Mouse (Mus musculus) limb, embryonic 12.5 days (tissue): ENCODE data around the gene Mybbp1a. TPM values are rescaled to one million over a fixed set of nuclear protein-coding genes. Genes with fewer than 3 reads are reported as not detected.

Experiments used
- ATAC-seq: fragments of 200-750 bp; cut with Nextera tagmentation; 2 replicates; pipeline ENCODE4 v1.8.0; 2017; ENCODE audit warnings: low read depth, moderate TSS enrichment; ENCODE audit not compliant: insufficient number of reproducible peaks, insufficient read depth, low FRiP score, low TSS enrichment
- H3K27ac ChIP-seq: fragments of 300-500 bp; sonication (generic); 2 replicates; pipeline ENCODE4 v1.5.1; 2016; ENCODE audit warnings: mild to moderate bottlenecking, moderate library complexity
- H3K27me3 ChIP-seq: fragments of 300-500 bp; sonication (generic); 2 replicates; pipeline ENCODE4 v1.6.1; 2016; ENCODE audit warnings: mild to moderate bottlenecking, moderate library complexity
- H3K36me3 ChIP-seq: fragments of 300-500 bp; sonication (generic); 2 replicates; pipeline ENCODE4 v1.6.1; 2016; ENCODE audit warnings: mild to moderate bottlenecking, moderate library complexity
- H3K4me1 ChIP-seq: fragments of 300-500 bp; sonication (generic); replicated peaks from 2 replicates; pipeline ENCODE4 v1.6.1; 2016
- H3K4me2 ChIP-seq: fragments of 300-500 bp; sonication (generic); 2 replicates; pipeline ENCODE4 v1.6.1; 2016; ENCODE audit warnings: mild to moderate bottlenecking, moderate library complexity
- H3K4me3 ChIP-seq: fragments of 300-500 bp; sonication (generic); replicated peaks from 2 replicates; pipeline ENCODE4 v1.5.1; 2016; ENCODE audit warnings: mild to moderate bottlenecking
- H3K9ac ChIP-seq: fragments of 300-500 bp; sonication (generic); replicated peaks from 2 replicates; pipeline ENCODE4 v1.6.1; 2016; ENCODE audit warnings: mild to moderate bottlenecking, moderate library complexity
- H3K9me3 ChIP-seq: fragments of 300-500 bp; sonication (generic); 2 replicates; pipeline ENCODE4 v1.6.1; 2016; ENCODE audit warnings: mild to moderate bottlenecking, moderate library complexity
- WGBS: fragments of 180-500 bp; shearing (Covaris S2); methylation state at CpG from one replicate; pipeline ENCODE4 v1.1.7; 2016; 5-methylcytosine and 5-hydroxymethylcytosine counted together
- polyA plus RNA-seq: library from polyadenylated mRNA; unstranded; fragments of >200 nt; fragmentation: Nextera tagmentation; extraction: Ambion mirVana; gene quantifications from 2 replicates; pipeline ENCODE4 v1.2.1, GENCODE M21; 2016

Gene Mybbp1a
- polyA plus RNA-seq, 1 experiment from 2014 or later: 176 TPM

DNA sequence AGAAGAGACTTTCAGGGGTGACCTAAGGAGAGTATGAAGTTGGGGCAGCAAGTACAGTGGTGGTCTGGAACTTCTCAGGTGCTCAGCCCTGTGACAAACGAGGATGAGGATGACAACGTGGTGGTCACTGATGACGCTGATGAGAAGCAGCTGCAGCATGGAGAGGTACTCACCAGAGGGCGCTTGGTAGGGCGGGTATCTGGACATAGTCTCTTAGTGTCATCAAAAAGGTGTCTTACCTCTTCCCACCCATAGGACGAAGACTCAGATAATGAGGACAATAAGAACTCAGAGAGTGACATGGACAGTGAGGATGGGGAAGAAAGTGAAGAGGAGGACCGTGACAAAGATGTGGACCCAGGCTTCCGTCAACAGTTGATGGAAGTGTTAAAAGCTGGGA is 6.3 kb downstream of the Mybbp1a start:
- Histone ChIP-seq H3K4me2 (no peak overlapping the region), H3K36me3 (peaks cover 100% of the 10 kb centered on the region), H3K27me3 (no peaks in the 10 kb centered on the region), H3K9me3 (no peaks in the 10 kb centered on the region), H3K9ac (no peak overlapping the region), H3K4me3 (no peak overlapping the region), H3K27ac (no peak overlapping the region), H3K4me1 (peaks cover 2% of the 10 kb centered on the region)
- ATAC-seq: no peak
- WGBS: 88% methylated on average over 8 of the region's 8 CpGs

DNA sequence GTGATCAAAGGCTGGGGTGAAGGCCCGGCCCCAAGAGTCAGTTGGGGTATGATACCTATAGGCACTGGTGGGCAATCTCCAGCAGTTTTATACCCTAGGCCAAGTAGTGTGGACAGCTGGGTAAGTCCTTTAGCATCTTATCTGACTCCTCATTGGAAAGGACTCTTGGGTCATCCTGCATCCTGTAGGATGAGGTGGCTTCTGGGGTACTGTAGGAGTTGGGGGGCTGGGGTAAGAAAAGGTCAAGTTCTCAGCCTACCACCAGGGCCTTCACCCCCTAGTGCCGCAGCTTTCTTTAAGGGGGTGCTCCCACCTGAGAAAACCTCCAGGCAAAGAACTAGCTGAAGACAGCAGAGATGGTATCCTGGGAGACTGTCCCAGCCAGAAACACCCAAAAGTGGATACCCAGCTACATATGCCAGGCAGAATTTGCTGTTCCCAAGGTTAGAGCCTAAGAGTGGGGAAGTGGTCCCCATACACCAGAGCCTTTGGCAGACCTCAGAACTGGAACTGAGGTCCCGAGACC is 11.0 kb downstream of the Mybbp1a start:
- no peak overlapping the region for H3K27ac ChIP-seq
- H3K4me2 ChIP-seq: no peak overlapping the region
- WGBS: 84% methylated on average over 3 of the region's 3 CpGs
- H3K4me3 ChIP-seq: no peak overlapping the region
- no peak overlapping the region for H3K9ac ChIP-seq
- H3K4me1 ChIP-seq: no peaks in the 10 kb centered on the region
- no peak for ATAC-seq
- H3K27me3 ChIP-seq: no peaks in the 10 kb centered on the region
- H3K36me3 ChIP-seq: peaks cover 56% of the 10 kb centered on the region
- no peaks in the 10 kb centered on the region for H3K9me3 ChIP-seq

DNA sequence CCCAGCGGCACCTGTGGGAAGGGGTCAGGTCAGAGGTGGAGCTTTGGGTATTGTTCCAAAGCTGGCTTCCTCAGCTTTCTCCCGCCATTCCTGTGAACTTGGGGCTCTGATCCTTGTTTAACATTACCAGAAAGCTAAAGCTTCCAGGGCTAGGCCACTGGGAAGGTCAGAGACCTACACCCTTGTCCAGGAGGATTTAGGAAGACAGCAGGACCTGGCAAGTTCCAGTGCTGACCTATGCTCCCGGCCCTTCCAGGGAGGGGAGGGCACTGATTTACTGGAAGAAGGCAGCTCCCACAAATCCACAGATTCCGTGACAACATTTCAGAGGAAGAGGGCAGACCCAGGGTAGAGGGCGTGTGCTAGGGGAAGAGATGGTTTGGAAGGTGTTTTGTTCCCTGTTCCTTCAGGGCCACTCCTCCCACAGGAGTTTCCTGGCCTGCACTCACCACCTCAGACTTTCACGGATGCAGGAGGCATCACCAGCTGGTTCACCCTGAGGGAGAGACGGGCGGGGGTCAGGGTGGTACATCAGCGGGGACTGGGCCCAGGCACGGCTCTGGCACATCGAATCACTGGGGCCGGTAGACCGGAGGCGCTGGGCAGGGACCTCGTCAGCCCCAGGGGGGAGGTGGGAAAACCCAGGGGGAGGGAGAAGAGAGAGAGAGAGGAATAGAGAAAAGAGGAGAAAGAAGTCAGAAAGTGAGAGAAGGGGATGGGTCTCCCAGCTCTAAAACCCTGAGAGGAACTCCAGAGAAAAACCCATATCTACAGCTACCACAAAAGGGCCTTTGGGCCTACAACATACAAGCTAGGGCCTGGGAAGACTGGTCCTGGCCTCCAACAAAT is 12.2 kb downstream of the Mybbp1a start:
- ATAC-seq: no peak

DNA sequence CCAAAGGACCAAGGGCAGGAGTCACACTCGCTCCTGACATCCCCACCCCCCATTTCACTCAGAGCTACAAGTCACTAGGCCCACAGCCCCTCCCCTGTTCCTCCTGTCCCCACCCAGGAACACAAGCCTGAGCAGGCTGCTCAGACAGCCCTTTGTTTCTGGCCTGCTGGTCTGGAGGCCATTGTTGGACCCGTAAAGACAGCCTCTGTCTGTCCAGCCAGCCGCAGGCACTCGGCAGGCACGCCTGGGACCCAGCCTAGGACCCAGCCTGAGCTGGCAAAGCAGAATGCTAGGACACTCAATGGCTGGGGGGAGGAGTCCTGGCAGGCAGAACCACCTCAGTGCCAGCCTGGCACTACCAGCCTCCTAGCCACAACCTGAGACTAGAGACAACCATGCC is 14.5 kb downstream of the Mybbp1a start:
- WGBS: 66% methylated on average over 5 of the region's 5 CpGs
- ATAC-seq: no peak
- Histone ChIP-seq H3K27me3 (no peaks in the 10 kb centered on the region), H3K4me3 (no peak overlapping the region), H3K4me2 (no peak overlapping the region), H3K27ac (no peak overlapping the region), H3K4me1 (no peaks in the 10 kb centered on the region), H3K36me3 (peaks cover 22% of the 10 kb centered on the region), H3K9ac (no peak overlapping the region), H3K9me3 (no peaks in the 10 kb centered on the region)

More for the DNA sequence above, 12.2 kb downstream of the Mybbp1a start:
- Histone ChIP-seq H3K27me3 (no peaks in the 10 kb centered on the region), H3K9me3 (no peaks in the 10 kb centered on the region), H3K4me1 (no peaks in the 10 kb centered on the region), H3K4me2 (no peak overlapping the region), H3K9ac (no peak overlapping the region), H3K4me3 (no peak overlapping the region), H3K27ac (0 out of 2 replicates have a peak overlapping the region, but pooled peaks have one; percentile 7), H3K36me3 (peaks cover 45% of the 10 kb centered on the region)
- WGBS: 58% methylated on average over 15 of the region's 15 CpGs

DNA sequence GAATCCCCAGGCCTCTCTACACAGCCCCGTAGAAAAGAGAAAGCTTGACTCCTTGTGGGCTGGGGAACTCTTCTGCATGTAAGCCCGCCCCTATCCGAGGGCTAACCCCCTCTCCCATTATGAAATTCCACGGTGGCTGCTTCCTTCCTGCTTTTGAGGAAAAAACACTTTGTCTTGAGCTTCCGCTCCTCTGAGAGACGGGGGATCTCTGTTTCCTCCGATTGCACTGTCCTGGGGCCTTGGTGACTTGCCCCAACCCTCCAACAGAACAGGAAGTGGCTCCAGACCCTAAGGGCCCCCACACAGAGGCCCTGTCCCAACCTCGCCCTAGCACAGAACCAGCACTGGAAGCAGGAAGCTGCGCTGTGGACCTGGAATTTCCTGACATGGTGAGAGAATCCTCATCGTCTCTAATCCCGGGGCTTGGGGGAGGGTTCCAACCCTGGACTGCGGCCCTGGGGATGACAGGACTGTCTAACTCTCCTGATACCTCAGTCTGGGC is 16.9 kb downstream of the Mybbp1a start:
- Histone ChIP-seq H3K4me2 (no peak overlapping the region), H3K4me3 (no peak overlapping the region), H3K4me1 (no peaks in the 10 kb centered on the region), H3K27me3 (no peaks in the 10 kb centered on the region), H3K9me3 (no peaks in the 10 kb centered on the region), H3K27ac (no peak overlapping the region), H3K9ac (no peak overlapping the region), H3K36me3 (no peaks in the 10 kb centered on the region)
- WGBS: 70% methylated on average over 12 of the region's 12 CpGs
- ATAC-seq: no peak

DNA sequence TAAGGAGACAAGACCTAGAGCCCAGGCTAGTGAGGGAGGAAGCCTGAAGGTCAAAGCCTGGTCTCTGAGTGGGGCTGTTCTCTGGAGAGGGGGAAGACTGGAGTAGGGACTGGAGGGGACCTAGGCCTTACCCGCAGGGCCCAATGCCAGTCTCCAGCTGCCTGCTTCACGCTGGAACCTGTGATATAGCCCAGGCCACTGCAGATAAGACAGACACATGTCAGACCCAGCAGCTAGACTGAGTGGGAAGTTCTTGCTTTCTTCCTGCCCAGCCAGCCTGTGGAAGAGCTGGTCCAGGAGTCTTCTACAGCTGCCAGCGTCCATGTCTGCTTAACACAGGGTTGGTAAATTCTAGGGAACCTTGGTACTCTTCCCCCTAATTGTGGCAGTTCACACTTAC is 17.3 kb downstream of the Mybbp1a start:
- Histone ChIP-seq H3K27ac (no peak overlapping the region; the same call in 1 of the 2 replicates), H3K4me3 (no peak overlapping the region), H3K36me3 (no peaks in the 10 kb centered on the region), H3K9me3 (no peaks in the 10 kb centered on the region), H3K9ac (no peak overlapping the region), H3K4me1 (no peaks in the 10 kb centered on the region), H3K27me3 (no peaks in the 10 kb centered on the region), H3K4me2 (no peak overlapping the region)
- ATAC-seq: no peak
- WGBS: 84% methylated on average over 3 of the region's 3 CpGs

DNA sequence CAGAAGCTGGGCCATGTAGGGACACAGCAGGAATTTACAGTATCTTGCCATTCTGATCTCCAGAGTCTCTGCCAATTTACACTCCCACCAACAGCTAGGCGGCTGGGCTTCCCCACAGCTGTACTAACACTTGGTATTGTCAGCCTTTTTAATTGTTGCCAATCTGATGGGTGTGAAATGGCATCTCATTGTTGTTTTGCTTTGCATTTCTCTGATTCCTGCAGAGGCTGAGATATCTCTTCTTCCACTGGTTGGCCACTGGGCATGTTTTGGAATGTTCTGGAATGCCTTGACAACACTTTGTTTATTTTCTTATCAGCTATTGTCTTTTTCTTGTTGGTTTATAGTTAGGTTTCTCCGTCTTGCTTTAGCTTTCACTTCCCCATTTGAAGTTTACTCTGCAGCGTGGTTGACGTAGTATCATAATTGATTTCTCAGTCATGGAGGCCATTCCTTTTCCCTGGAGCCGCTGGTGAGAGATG is 20.4 kb downstream of the Mybbp1a start:
- no peak overlapping the region for H3K4me3 ChIP-seq

DNA sequence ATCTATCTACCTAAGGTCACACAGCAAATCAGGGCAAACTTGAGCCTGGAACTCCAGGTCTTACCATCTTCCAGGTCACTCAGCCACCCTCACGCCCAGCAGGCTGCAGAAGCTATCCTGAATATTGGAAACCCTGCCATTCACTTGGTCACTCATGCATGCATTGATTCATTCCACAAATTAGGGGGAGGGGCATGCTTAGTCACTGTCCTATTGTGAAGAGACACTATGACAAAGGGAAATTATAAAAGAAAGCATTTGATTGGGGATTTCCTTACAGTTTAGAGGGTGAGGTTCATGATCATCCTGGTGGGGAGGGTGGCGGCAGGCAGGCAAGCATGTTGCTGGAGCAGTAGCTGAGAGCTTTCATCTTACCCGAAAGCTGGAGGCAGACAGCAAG is 23.7 kb downstream of the Mybbp1a start:
- WGBS: 75% methylated on average over 3 of the region's 3 CpGs
- Histone ChIP-seq H3K4me3 (no peak overlapping the region), H3K27ac (no peak overlapping the region), H3K36me3 (no peaks in the 10 kb centered on the region), H3K4me2 (no peak overlapping the region), H3K27me3 (no peaks in the 10 kb centered on the region), H3K4me1 (peaks cover 11% of the 10 kb centered on the region), H3K9ac (no peak overlapping the region), H3K9me3 (no peaks in the 10 kb centered on the region)
- no peak for ATAC-seq

More for the DNA sequence above, 20.4 kb downstream of the Mybbp1a start:
- Histone ChIP-seq H3K4me1 (peaks cover 4% of the 10 kb centered on the region), H3K27ac (no peak overlapping the region), H3K27me3 (no peaks in the 10 kb centered on the region), H3K9me3 (no peaks in the 10 kb centered on the region), H3K9ac (no peak overlapping the region), H3K4me2 (no peak overlapping the region), H3K36me3 (no peaks in the 10 kb centered on the region)
- no peak for ATAC-seq
- 64% methylated on average over 5 of the region's 5 CpGs for WGBS

DNA sequence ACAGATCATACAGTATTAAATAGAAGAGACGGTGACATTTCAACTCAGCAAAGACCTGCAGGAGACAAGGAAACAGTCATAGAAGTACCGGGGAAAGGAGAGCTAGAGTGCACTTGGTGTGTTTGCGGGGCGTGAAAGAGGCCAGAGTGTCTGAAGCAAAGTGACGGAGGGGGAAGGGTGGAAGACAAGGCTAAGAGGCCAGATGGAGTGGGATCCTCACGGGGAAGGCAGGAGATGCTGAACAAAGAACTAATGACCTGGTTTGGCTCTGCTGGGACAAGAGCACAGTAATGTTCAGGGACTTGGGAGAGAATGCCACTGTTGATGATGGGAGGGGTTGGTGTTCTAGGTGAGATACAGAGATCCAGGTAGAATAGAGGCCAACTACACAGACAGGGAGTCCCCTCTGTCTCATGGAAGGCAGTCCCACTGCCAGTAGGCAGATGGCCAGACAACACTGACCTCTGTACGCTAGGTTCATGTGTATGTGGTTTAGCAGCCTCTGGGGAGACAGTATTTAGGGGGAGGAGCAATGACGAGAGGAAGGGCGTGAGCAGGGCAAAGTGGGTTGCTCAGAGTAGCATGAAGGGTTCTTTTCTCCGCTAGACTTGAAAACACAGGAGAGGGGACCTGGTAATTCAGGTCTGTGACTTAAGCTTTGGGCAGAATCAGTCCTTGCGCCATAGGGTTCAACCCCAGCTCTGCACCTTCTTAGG is 25.0 kb downstream of the Mybbp1a start:
- H3K4me3 ChIP-seq: no peak overlapping the region
- no peaks in the 10 kb centered on the region for H3K27me3 ChIP-seq
- 67% methylated on average over 11 of the region's 11 CpGs for WGBS
- H3K4me1 ChIP-seq: peaks cover 11% of the 10 kb centered on the region
- no peaks in the 10 kb centered on the region for H3K36me3 ChIP-seq
- no peak for ATAC-seq
- H3K4me2 ChIP-seq: no peak overlapping the region
- no peak overlapping the region for H3K9ac ChIP-seq
- no peak overlapping the region for H3K27ac ChIP-seq
- H3K9me3 ChIP-seq: no peaks in the 10 kb centered on the region

DNA sequence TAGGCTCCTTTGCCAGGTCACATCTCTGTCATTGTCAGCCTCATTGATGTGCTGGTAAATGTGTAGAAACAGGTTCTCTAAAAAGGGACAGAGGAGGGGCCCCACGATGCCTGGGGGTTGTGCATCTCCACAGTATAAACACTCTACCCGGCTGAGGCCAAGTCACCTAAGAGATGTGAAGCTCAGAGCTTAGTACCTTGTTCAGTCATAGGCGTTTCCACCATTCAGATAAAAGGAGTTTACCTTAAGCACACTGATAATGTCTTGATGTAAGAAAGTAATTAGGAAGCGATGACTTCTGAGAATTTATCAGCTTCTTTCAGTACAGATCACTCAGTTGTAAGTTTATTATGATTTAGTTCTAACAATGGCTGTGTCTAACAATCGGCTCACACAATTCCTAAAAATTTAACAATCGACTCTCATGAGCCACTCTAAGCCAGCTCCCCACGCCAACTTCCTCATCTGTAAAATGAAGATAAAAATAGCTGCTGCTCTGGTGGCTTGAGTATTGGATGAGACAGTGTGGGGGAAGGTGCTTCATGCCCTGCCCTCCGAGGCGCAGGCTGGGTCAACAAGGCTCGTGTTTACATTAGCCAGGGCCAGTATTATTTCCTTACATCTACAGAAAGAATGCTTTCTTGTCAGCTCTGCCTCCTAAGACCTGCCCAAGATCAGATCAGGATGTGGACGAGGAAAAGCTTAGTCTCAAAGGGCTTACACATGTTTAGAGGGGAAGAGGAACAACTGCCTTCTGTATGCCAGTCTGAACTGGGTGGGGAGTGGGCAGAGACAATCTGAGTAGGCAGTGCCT is 25.7 kb downstream of the Mybbp1a start:
- Histone ChIP-seq H3K4me2 (no peak overlapping the region), H3K27me3 (no peaks in the 10 kb centered on the region), H3K9me3 (no peaks in the 10 kb centered on the region), H3K9ac (no peak overlapping the region), H3K27ac (no peak overlapping the region), H3K36me3 (no peaks in the 10 kb centered on the region), H3K4me3 (no peak overlapping the region), H3K4me1 (peaks cover 11% of the 10 kb centered on the region)
- no peak for ATAC-seq
- WGBS: 58% methylated on average over 11 of the region's 11 CpGs
